Mouse (Mus musculus) ES-E14 (cell line): ENCODE results near the gene Inpp5e. TPM values are rescaled to one million over a fixed set of nuclear protein-coding genes. Genes with fewer than 3 reads are reported as not detected.

Experiments
- DNase-seq: peaks from one replicate; pipeline ENCODE4 v3.0.0-alpha.2; 2013; ENCODE audit warnings: low read depth, low spot score
- H3K27ac ChIP-seq: 2 replicates; pipeline ENCODE4 v1.5.1; 2012; ENCODE audit warnings: low read depth, mild to moderate bottlenecking, low read length, moderate library complexity, mixed read lengths; ENCODE audit not compliant: poor library complexity, insufficient read depth, severe bottlenecking
- H3K36me3 ChIP-seq: 2 replicates; pipeline ENCODE4 v1.6.1; 2012; ENCODE audit warnings: mild to moderate bottlenecking, low read length, moderate library complexity, mixed read lengths; ENCODE audit not compliant: control insufficient read depth, poor library complexity, insufficient read depth, severe bottlenecking
- H3K4me1 ChIP-seq, 2 experiments: fragments of 150-350 bp in 1 of 2; sonication (generic) in 1 of 2; 2 replicates each; pipeline ENCODE4 v1.6.1; 2012; ENCODE audit warnings: low read length in 2 of 2, mild to moderate bottlenecking in 1 of 2, mixed read lengths in 1 of 2; ENCODE audit not compliant: control insufficient read depth in 2 of 2, insufficient read depth in 2 of 2, poor library complexity in 1 of 2
- H3K4me3 ChIP-seq, 2 experiments: fragments of 150-350 bp in 1 of 2; sonication (generic) in 1 of 2; 2 replicates each; pipeline ENCODE4 v1.5.1; 2012; ENCODE audit warnings: low read length in 2 of 2, low read depth in 1 of 2, mild to moderate bottlenecking in 1 of 2, mixed read lengths in 1 of 2; ENCODE audit not compliant: insufficient read depth in 1 of 2, poor library complexity in 1 of 2, severe bottlenecking in 1 of 2
- H3K9ac ChIP-seq: 2 replicates; pipeline ENCODE4 v1.6.1; 2012; ENCODE audit warnings: low read depth, mild to moderate bottlenecking, low read length, mixed read lengths; ENCODE audit not compliant: poor library complexity, insufficient read depth, severe bottlenecking
- H3K9me3 ChIP-seq: fragments of 150-350 bp; sonication (generic); 2 replicates; pipeline ENCODE4 v1.6.1; 2012; ENCODE audit warnings: low read depth, mild to moderate bottlenecking, low read length; ENCODE audit not compliant: control insufficient read depth, insufficient read depth
- CHD2 ChIP-seq: IDR thresholded peaks from 2 replicates; pipeline ENCODE4 v1.6.1; 2014; ENCODE audit warnings: mild to moderate bottlenecking, low read depth, low read length, inconsistent platforms
- HCFC1 ChIP-seq: IDR thresholded peaks from 2 replicates; pipeline ENCODE4 v1.6.1; 2012; ENCODE audit warnings: low read length, inconsistent platforms, borderline replicate concordance; ENCODE audit not compliant: insufficient read depth
- MAFK ChIP-seq: IDR thresholded peaks from 2 replicates; pipeline ENCODE4 v1.6.1; 2014; ENCODE audit warnings: mild to moderate bottlenecking, low read depth, low read length, inconsistent platforms; ENCODE audit not compliant: insufficient read depth
- ZC3H11A ChIP-seq: IDR thresholded peaks from 2 replicates; pipeline ENCODE4 v1.6.1; 2012; ENCODE audit warnings: low read depth, mild to moderate bottlenecking, inconsistent platforms, low read length, borderline replicate concordance
- ZNF384 ChIP-seq: IDR thresholded peaks from 2 replicates; pipeline ENCODE4 v1.6.1; 2012; ENCODE audit warnings: low read depth, low read length, inconsistent platforms
- in situ Hi-C, 2 experiments: fragments of 600-800 bp; cut with MboI; formaldehyde crosslinking; loops; one replicate each; pipeline ENCODE4 v1.15.1; 2025; ENCODE audit warnings: low sequenced_read_pairs in 2 of 2, inconsistent platforms in 1 of 2; ENCODE audit not compliant: unreplicated experiment in 2 of 2
- total RNA-seq: library from RNA; depleted of rRNA; stranded (reverse); fragments of 300-350 nt; gene quantifications from 2 replicates; pipeline ENCODE4 v1.2.3, GENCODE M21; 2012

The Inpp5e gene
- total RNA-seq, 1 experiment, result 13.6 TPM

- H3K9me3 ChIP-seq, result no peaks in the 10 kb centered on the region
- H3K36me3 ChIP-seq, result peaks cover 56% of the 10 kb centered on the region
- TF ChIP-seq ZNF384 (no peak), CHD2 (no peak), MAFK (no peak), ZC3H11A (no peak)
- DNase-seq, result no peak
- in situ Hi-C loops, result loop anchor here in 1 of 2 experiments (25.0 kb wide), 1 partner anchor 482 kb away; the partner anchor contains the start of genes Med22, Rpl7a, Surf1 and Surf2
- no peak overlapping the region for H3K27ac ChIP-seq
- H3K9ac ChIP-seq, result no peak overlapping the region
- H3K4me1 ChIP-seq, result no peaks in the 10 kb centered on the region
- no peak overlapping the region for H3K4me3 ChIP-seq
These were observed 20.8 kb upstream of the Inpp5e start for GRCm38 (mm10) chr2:26429851-26430250.

GRCm38 (mm10) chr2:26424541-26424940 lies 15.5 kb upstream of the Inpp5e start:
- Histone ChIP-seq H3K4me3 (no peak overlapping the region), H3K36me3 (peaks cover 72% of the 10 kb centered on the region)
- in situ Hi-C loops, result no loop called here

GRCm38 (mm10) chr2:26423086-26423485 lies 14.1 kb upstream of the Inpp5e start:
- H3K36me3 ChIP-seq, result peaks cover 64% of the 10 kb centered on the region
- H3K9ac ChIP-seq, result no peak overlapping the region
- no peaks in the 10 kb centered on the region for H3K4me1 ChIP-seq
- no peak overlapping the region for H3K27ac ChIP-seq
- in situ Hi-C loops, result no loop called here
- TF ChIP-seq CHD2, result no peak
- TF ChIP-seq HCFC1, result no peak
- TF ChIP-seq ZC3H11A, result no peak
- no peak for TF ChIP-seq ZNF384
- TF ChIP-seq MAFK, result no peak
- H3K4me3 ChIP-seq, result no peak overlapping the region
- no peaks in the 10 kb centered on the region for H3K9me3 ChIP-seq
- DNase-seq, result no peak

More at GRCm38 (mm10) chr2:26424541-26424940, 15.5 kb upstream of the Inpp5e start:
- Histone ChIP-seq H3K9ac (no peak overlapping the region), H3K9me3 (no peaks in the 10 kb centered on the region), H3K4me1 (no peaks in the 10 kb centered on the region), H3K27ac (no peak overlapping the region)
- no peak for TF ChIP-seq ZNF384
- no peak for TF ChIP-seq HCFC1
- no peak for TF ChIP-seq ZC3H11A
- no peak for TF ChIP-seq CHD2
- TF ChIP-seq MAFK, result no peak
- no peak for DNase-seq

- H3K9me3 ChIP-seq, result no peaks in the 10 kb centered on the region
- H3K36me3 ChIP-seq, result peaks cover 65% of the 10 kb centered on the region
- H3K9ac ChIP-seq, result no peak overlapping the region
- DNase-seq, result no peak
- H3K4me3 ChIP-seq, result no peak overlapping the region
- H3K4me1 ChIP-seq, result no peaks in the 10 kb centered on the region
- in situ Hi-C loops, result no loop called here
- TF ChIP-seq HCFC1 (no peak), ZC3H11A (no peak), CHD2 (no peak)
- no peak overlapping the region for H3K27ac ChIP-seq
These were observed 13.0 kb upstream of the Inpp5e start for GRCm38 (mm10) chr2:26421969-26422368.

- DNase-seq, result no peak
- no peaks in the 10 kb centered on the region for H3K9me3 ChIP-seq
- H3K27ac ChIP-seq, result no peak overlapping the region
- peaks cover 60% of the 10 kb centered on the region for H3K36me3 ChIP-seq
- H3K4me1 ChIP-seq, result no peaks in the 10 kb centered on the region
- TF ChIP-seq HCFC1, result no peak
- no peak for TF ChIP-seq CHD2
- no peak for TF ChIP-seq ZC3H11A
- no peak overlapping the region for H3K9ac ChIP-seq
- no peak overlapping the region for H3K4me3 ChIP-seq
- in situ Hi-C loops, result no loop called here
These were observed 9.1 kb upstream of the Inpp5e start for GRCm38 (mm10) chr2:26418120-26418519.
